Mouse (Mus musculus): ENCODE results near the gene Egfl7. TPM values are rescaled to one million over a fixed set of nuclear protein-coding genes. Genes with fewer than 3 reads are reported as not detected.

Gene Egfl7
- total and polyA plus RNA-seq, 2 experiments from 2014 or later = 52.8 to 63.9 TPM

GRCm38 (mm10) chr2:26595725-26596435 is 16.1 kb downstream of the Egfl7 start:
- no peaks in the 10 kb centered on the region for H3K36me3 ChIP-seq (ENCODE audit: insufficient read depth)
- H3K27me3 ChIP-seq (ENCODE audit: insufficient read depth, low read length) = no peaks in the 10 kb centered on the region
- H3K9me3 ChIP-seq (ENCODE audit: low read length) = no peaks in the 10 kb centered on the region
- TF ChIP-seq CTCF (IDR thresholded peaks at IDR 0.05; ENCODE audit: low read depth) = no peak
- no peak for DNase-seq
- H3K4me3 ChIP-seq (ENCODE audit: low read depth, low read length) = no peak overlapping the region
- 87% methylated on average over 11 of the region's 11 CpGs for WGBS
- H3K27ac ChIP-seq (ENCODE audit: low read depth, low read length) = no peak overlapping the region
- no peak overlapping the region for H3K4me2 ChIP-seq (ENCODE audit: low read depth)
- no peak overlapping the region for H3K9ac ChIP-seq
- H3K4me1 ChIP-seq (ENCODE audit: insufficient read depth) = no peaks in the 10 kb centered on the region
- no peak for ATAC-seq

- TF ChIP-seq CTCF (IDR thresholded peaks at IDR 0.05; ENCODE audit: low read depth) = no peak
- no peak overlapping the region for H3K4me2 ChIP-seq (ENCODE audit: low read depth)
- no peak overlapping the region for H3K4me3 ChIP-seq (ENCODE audit: low read depth, low read length)
- no peak overlapping the region for H3K9ac ChIP-seq
- no peak for ATAC-seq
- no peaks in the 10 kb centered on the region for H3K36me3 ChIP-seq (ENCODE audit: insufficient read depth)
- DNase-seq = no peak
- no peaks in the 10 kb centered on the region for H3K9me3 ChIP-seq (ENCODE audit: low read length)
- no peaks in the 10 kb centered on the region for H3K4me1 ChIP-seq (ENCODE audit: insufficient read depth)
- 92% methylated on average over 3 of the region's 3 CpGs for WGBS
- no peak overlapping the region for H3K27ac ChIP-seq (ENCODE audit: low read depth, low read length)
- no peaks in the 10 kb centered on the region for H3K27me3 ChIP-seq (ENCODE audit: insufficient read depth, low read length)
Measured at GRCm38 (mm10) chr2:26596898-26597297, 17.1 kb downstream of the Egfl7 start.

- 91% methylated on average over 2 of the region's 2 CpGs for WGBS
- ATAC-seq (no peak), DNase-seq (no peak)
- Histone ChIP-seq H3K4me3 (ENCODE audit: low read depth, low read length) (no peak overlapping the region), H3K27me3 (ENCODE audit: insufficient read depth, low read length) (peaks cover under 1% of the 10 kb centered on the region; the same call in 1 of the 2 replicates), H3K36me3 (ENCODE audit: insufficient read depth) (no peaks in the 10 kb centered on the region), H3K4me1 (ENCODE audit: insufficient read depth) (no peaks in the 10 kb centered on the region), H3K9me3 (ENCODE audit: low read length) (no peaks in the 10 kb centered on the region), H3K4me2 (ENCODE audit: low read depth) (no peak overlapping the region), H3K27ac (ENCODE audit: low read depth, low read length) (no peak overlapping the region), H3K9ac (no peak overlapping the region)
- TF ChIP-seq CTCF (IDR thresholded peaks at IDR 0.05; ENCODE audit: low read depth) = no peak
Measured at GRCm38 (mm10) chr2:26597810-26598209, 18.0 kb downstream of the Egfl7 start.

GRCm38 (mm10) chr2:26598462-26598861 is 18.6 kb downstream of the Egfl7 start:
- Histone ChIP-seq H3K4me3 (ENCODE audit: low read depth, low read length) (no peak overlapping the region), H3K4me2 (ENCODE audit: low read depth) (no peak overlapping the region), H3K27me3 (ENCODE audit: insufficient read depth, low read length) (peaks cover 7% of the 10 kb centered on the region; the same call in 1 of the 2 replicates), H3K9me3 (ENCODE audit: low read length) (no peaks in the 10 kb centered on the region), H3K4me1 (ENCODE audit: insufficient read depth) (no peaks in the 10 kb centered on the region), H3K36me3 (ENCODE audit: insufficient read depth) (no peaks in the 10 kb centered on the region), H3K9ac (no peak overlapping the region), H3K27ac (ENCODE audit: low read depth, low read length) (no peak overlapping the region)
- no peak for TF ChIP-seq CTCF (IDR thresholded peaks at IDR 0.05; ENCODE audit: low read depth)
- 88% methylated on average over 3 of the region's 3 CpGs for WGBS
- no peak for DNase-seq
- no peak for ATAC-seq

GRCm38 (mm10) chr2:26599965-26600364 is 20.2 kb downstream of the Egfl7 start:
- Histone ChIP-seq H3K9me3 (ENCODE audit: low read length) (no peaks in the 10 kb centered on the region), H3K9ac (no peak overlapping the region), H3K27me3 (ENCODE audit: insufficient read depth, low read length) (peaks cover 14% of the 10 kb centered on the region; the same call in 1 of the 2 replicates), H3K4me2 (ENCODE audit: low read depth) (no peak overlapping the region), H3K4me1 (ENCODE audit: insufficient read depth) (no peaks in the 10 kb centered on the region), H3K36me3 (ENCODE audit: insufficient read depth) (no peaks in the 10 kb centered on the region), H3K4me3 (ENCODE audit: low read depth, low read length) (no peak overlapping the region), H3K27ac (ENCODE audit: low read depth, low read length) (no peak overlapping the region)
- DNase-seq (no peak), ATAC-seq (no peak)
- no peak for TF ChIP-seq CTCF (IDR thresholded peaks at IDR 0.05; ENCODE audit: low read depth)
- 86% methylated on average over 4 of the region's 4 CpGs for WGBS

- H3K9ac ChIP-seq = no peak overlapping the region
- no peak for DNase-seq
- H3K4me3 ChIP-seq (ENCODE audit: low read depth, low read length) = no peak overlapping the region
- no peaks in the 10 kb centered on the region for H3K36me3 ChIP-seq (ENCODE audit: insufficient read depth)
- no peak overlapping the region for H3K27ac ChIP-seq (ENCODE audit: low read depth, low read length)
- no peaks in the 10 kb centered on the region for H3K4me1 ChIP-seq (ENCODE audit: insufficient read depth)
- TF ChIP-seq CTCF (IDR thresholded peaks at IDR 0.05; ENCODE audit: low read depth) = no peak
- H3K9me3 ChIP-seq (ENCODE audit: low read length) = no peaks in the 10 kb centered on the region
- no peak overlapping the region for H3K4me2 ChIP-seq (ENCODE audit: low read depth)
- WGBS = 95% methylated on average over 2 of the region's 2 CpGs
- peaks cover 14% of the 10 kb centered on the region; the same call in 1 of the 2 replicates for H3K27me3 ChIP-seq (ENCODE audit: insufficient read depth, low read length)
- no peak for ATAC-seq
Measured at GRCm38 (mm10) chr2:26600664-26601063, 20.9 kb downstream of the Egfl7 start.

- TF ChIP-seq CTCF (IDR thresholded peaks at IDR 0.05; ENCODE audit: low read depth) = no peak
- peaks cover 14% of the 10 kb centered on the region; the same call in 1 of the 2 replicates for H3K27me3 ChIP-seq (ENCODE audit: insufficient read depth, low read length)
- H3K4me3 ChIP-seq (ENCODE audit: low read depth, low read length) = no peak overlapping the region
- no peaks in the 10 kb centered on the region for H3K4me1 ChIP-seq (ENCODE audit: insufficient read depth)
- H3K9ac ChIP-seq = no peak overlapping the region
- no peak for ATAC-seq
- no peak for DNase-seq
- no peaks in the 10 kb centered on the region for H3K9me3 ChIP-seq (ENCODE audit: low read length)
- H3K27ac ChIP-seq (ENCODE audit: low read depth, low read length) = no peak overlapping the region
- H3K36me3 ChIP-seq (ENCODE audit: insufficient read depth) = no peaks in the 10 kb centered on the region
- H3K4me2 ChIP-seq (ENCODE audit: low read depth) = no peak overlapping the region
- 97% methylated on average over 1 of the region's 1 CpGs for WGBS
Measured at GRCm38 (mm10) chr2:26601595-26601994, 21.8 kb downstream of the Egfl7 start.
